Comparison of ENCODE assay signal across 25 mouse cellular contexts in the genomic region with DNA sequence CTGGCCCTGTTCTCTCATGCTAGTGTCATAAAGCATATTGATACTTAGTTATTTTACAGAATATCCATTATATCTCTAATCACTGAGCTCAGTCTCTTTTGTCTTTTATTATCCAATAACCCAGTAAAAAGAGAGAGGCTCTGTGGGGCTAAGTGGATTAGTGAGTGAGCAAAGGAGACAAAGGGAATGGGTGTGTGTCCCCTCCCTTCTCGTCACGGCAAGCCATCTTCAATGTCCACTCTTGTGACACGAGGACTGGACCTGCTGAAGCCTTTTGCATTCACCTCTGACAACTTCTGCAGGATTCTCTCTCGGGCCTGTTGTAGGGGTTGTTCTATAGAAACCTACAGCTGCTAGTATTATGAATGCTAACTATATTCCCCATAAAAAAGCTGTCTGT.
"Had no signal": no experiment of that assay in that cellular context is flagged by ENCODE, and none has a peak within 500 bp of the region (broad histone marks: within the 10 kb centered on the region; RNA-seq: fewer than 3 reads in every experiment).

No protein-coding gene starts in this region.

- H3K4me2 ChIP-seq: heart, embryonic 11.5 days; heart, embryonic 13.5 days; heart, embryonic 15.5 days; hindbrain, embryonic 13.5 days; hindbrain, embryonic 15.5 days; kidney, embryonic 15.5 days; limb, embryonic 13.5 days; limb, embryonic 15.5 days had no signal

- DNase-seq: gastrocnemius, postnatal 14 days; gastrocnemius, postnatal 36 days; heart, adult 11 months; heart, adult 2 months; heart, postnatal 14 days; heart, postnatal 36 days; kidney, adult 11 months; kidney, adult 2 months; kidney, adult 9 months; kidney, postnatal 14 days; kidney, postnatal 36 days; layer of hippocampus, adult 9-11 months; layer of hippocampus, postnatal 36 days; left cerebral cortex, postnatal 4 days had no signal

- H3K27me3 ChIP-seq: heart, embryonic 13.5 days; heart, embryonic 15.5 days; hindbrain, embryonic 13.5 days; hindbrain, embryonic 15.5 days; kidney, embryonic 15.5 days; limb, embryonic 13.5 days; limb, embryonic 15.5 days had no signal

- ATAC-seq: hindbrain, postnatal 0 days; intestine, embryonic 16.5 days had no signal

- H3K27ac ChIP-seq: heart, adult 2 months; heart, embryonic 13.5 days; heart, embryonic 15.5 days; hindbrain, embryonic 13.5 days; hindbrain, embryonic 15.5 days; hindbrain, postnatal 0 days; kidney, embryonic 15.5 days; kidney, postnatal 0 days; limb, embryonic 13.5 days; limb, embryonic 15.5 days had no signal

- H3K4me3 ChIP-seq: heart, adult 2 months; heart, embryonic 13.5 days; heart, embryonic 15.5 days; hindbrain, embryonic 13.5 days; hindbrain, embryonic 15.5 days; kidney, embryonic 15.5 days; limb, embryonic 13.5 days; limb, embryonic 15.5 days had no signal

- H3K9me3 ChIP-seq: heart, embryonic 13.5 days; heart, embryonic 15.5 days; hindbrain, embryonic 13.5 days; hindbrain, embryonic 15.5 days; kidney, embryonic 15.5 days; limb, embryonic 13.5 days; limb, embryonic 15.5 days had no signal

- H3K4me1 ChIP-seq: heart, embryonic 13.5 days; heart, embryonic 15.5 days; hindbrain, embryonic 13.5 days; hindbrain, embryonic 15.5 days; kidney, embryonic 15.5 days; limb, embryonic 13.5 days; limb, embryonic 15.5 days had no signal

- H3K9ac ChIP-seq: heart, embryonic 13.5 days; heart, embryonic 15.5 days; hindbrain, embryonic 13.5 days; hindbrain, embryonic 15.5 days; kidney, embryonic 15.5 days; limb, embryonic 13.5 days; limb, embryonic 15.5 days had no signal

- H3K36me3 ChIP-seq: heart, embryonic 13.5 days; heart, embryonic 15.5 days; hindbrain, embryonic 13.5 days; hindbrain, embryonic 15.5 days; kidney, embryonic 15.5 days; limb, embryonic 13.5 days; limb, embryonic 15.5 days had no signal
